Mouse (Mus musculus) intestine, embryonic 14.5 days (tissue): ENCODE data around the gene Cep83. TPM values are rescaled to one million over a fixed set of nuclear protein-coding genes. Genes with fewer than 3 reads are reported as not detected.

Source experiments
- ATAC-seq: fragments of 200-750 bp; cut with Nextera tagmentation; replicated peaks from 2 replicates; pipeline ENCODE4 v1.8.0; 2017; ENCODE audit warnings: low read depth, moderate number of reproducible peaks, moderate TSS enrichment, moderate library complexity; ENCODE audit not compliant: low FRiP score, low TSS enrichment
- DNase-seq: peaks from one replicate; pipeline ENCODE4 v3.0.0-alpha.2; 2018; ENCODE audit warnings: low spot score
- H3K27ac ChIP-seq: fragments of 300-500 bp; sonication (generic); 2 replicates; pipeline ENCODE4 v1.5.1; 2014; ENCODE audit warnings: low read depth, mild to moderate bottlenecking, control low read depth
- H3K27me3 ChIP-seq: fragments of 300-500 bp; sonication (generic); replicated peaks from 2 replicates; pipeline ENCODE4 v1.6.1; 2014; ENCODE audit warnings: low read length, control low read depth; ENCODE audit not compliant: control insufficient read depth, insufficient read depth
- H3K36me3 ChIP-seq: fragments of 300-500 bp; sonication (generic); 2 replicates; pipeline ENCODE4 v1.6.1; 2014; ENCODE audit warnings: low read length, control low read depth; ENCODE audit not compliant: control insufficient read depth, insufficient read depth
- H3K4me1 ChIP-seq: fragments of 300-500 bp; sonication (generic); replicated peaks from 2 replicates; pipeline ENCODE4 v1.6.1; 2014; ENCODE audit warnings: low read length, control low read depth, mixed read lengths; ENCODE audit not compliant: control insufficient read depth, insufficient read depth
- H3K4me2 ChIP-seq: fragments of 300-500 bp; sonication (generic); 2 replicates; pipeline ENCODE4 v1.6.1; 2014; ENCODE audit warnings: low read length
- H3K4me3 ChIP-seq: fragments of 300-500 bp; sonication (generic); 2 replicates; pipeline ENCODE4 v1.5.1; 2014; ENCODE audit warnings: low read depth, low read length, control low read depth, mixed read lengths
- H3K9ac ChIP-seq: fragments of 300-500 bp; sonication (generic); 2 replicates; pipeline ENCODE4 v1.6.1; 2014; ENCODE audit warnings: mild to moderate bottlenecking, low read length
- H3K9me3 ChIP-seq: fragments of 300-500 bp; sonication (generic); 2 replicates; pipeline ENCODE4 v1.6.1; 2016; ENCODE audit warnings: low read length, control low read depth; ENCODE audit not compliant: control insufficient read depth
- WGBS: fragments of 180-500 bp; shearing (Covaris S2); extraction: QIAGEN DNeasy Blood & Tissue Kit; methylation state at CpG from one replicate; pipeline ENCODE4 v1.1.7; 2014; 5-methylcytosine and 5-hydroxymethylcytosine counted together
- polyA plus RNA-seq: library from polyadenylated mRNA; unstranded; fragments of >200 nt; fragmentation: Nextera tagmentation; extraction: Ambion mirVana; gene quantifications from 2 replicates; pipeline ENCODE4 v1.2.1, GENCODE M21; 2014

Cep83 gene
- polyA plus RNA-seq, 1 experiment from 2014 or later = 16.5 TPM

DNA sequence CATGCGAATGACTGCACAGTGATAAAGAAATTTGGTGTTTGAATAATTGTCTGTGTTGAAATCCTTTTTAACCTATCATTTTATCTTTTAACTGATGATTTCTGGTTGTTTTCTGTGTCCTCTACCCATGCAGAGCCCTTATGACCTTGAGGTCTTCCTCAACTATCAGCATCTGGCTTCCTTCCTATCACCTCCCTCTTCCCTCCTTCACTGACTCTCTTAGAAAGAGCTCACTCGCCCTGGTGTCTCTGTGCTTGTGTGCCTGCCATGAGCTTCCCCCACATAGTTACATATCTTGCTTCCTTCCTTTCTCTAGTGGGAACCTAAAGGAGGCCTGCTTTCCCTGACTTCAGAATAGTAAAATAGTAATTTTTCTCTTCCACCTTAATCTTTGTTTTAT is 51.8 kb downstream of the Cep83 start:
- Histone ChIP-seq H3K4me2 (no peak overlapping the region), H3K36me3 (no peaks in the 10 kb centered on the region; the same call in 1 of the 2 replicates), H3K9ac (no peak overlapping the region), H3K4me3 (no peak overlapping the region), H3K27me3 (no peaks in the 10 kb centered on the region), H3K9me3 (no peaks in the 10 kb centered on the region), H3K4me1 (no peaks in the 10 kb centered on the region), H3K27ac (no peak overlapping the region)
- DNase-seq (no peak), ATAC-seq (no peak)
- WGBS = 67% methylated on average over 2 of the region's 2 CpGs

DNA sequence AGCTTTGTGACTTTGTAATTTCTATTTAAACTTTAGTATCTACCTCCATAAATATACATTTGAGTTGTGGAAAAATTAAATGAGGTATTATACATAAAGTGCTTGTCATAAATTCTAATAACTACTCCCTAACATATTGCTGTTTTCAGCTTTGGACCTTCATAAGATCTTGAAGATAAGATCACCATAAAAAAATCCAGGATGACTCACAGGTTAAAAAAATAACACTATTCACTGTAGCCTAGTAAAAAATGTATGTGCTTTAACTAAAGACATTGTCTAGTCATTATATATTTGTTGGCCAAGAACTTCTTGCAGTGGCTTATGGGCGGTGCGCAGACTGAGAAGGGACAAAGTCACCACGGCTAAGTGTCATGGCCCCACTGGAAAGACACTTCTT is 53.0 kb downstream of the Cep83 start:
- no peak overlapping the region for H3K27ac ChIP-seq

GRCm38 (mm10) chr10:94747011-94747410 is 58.6 kb downstream of the Cep83 start:
- no peak for DNase-seq
- H3K27me3 ChIP-seq = no peaks in the 10 kb centered on the region
- ATAC-seq = no peak
- H3K9me3 ChIP-seq = no peaks in the 10 kb centered on the region
- no peaks in the 10 kb centered on the region for H3K4me1 ChIP-seq
- H3K27ac ChIP-seq = no peak overlapping the region
- H3K4me2 ChIP-seq = no peak overlapping the region
- no peak overlapping the region for H3K9ac ChIP-seq
- peaks cover 5% of the 10 kb centered on the region; the same call in 1 of the 2 replicates for H3K36me3 ChIP-seq
- 82% methylated on average over 2 of the region's 2 CpGs for WGBS
- no peak overlapping the region for H3K4me3 ChIP-seq

More for the DNA sequence above, 53.0 kb downstream of the Cep83 start:
- Histone ChIP-seq H3K36me3 (no peaks in the 10 kb centered on the region; the same call in 1 of the 2 replicates), H3K4me3 (no peak overlapping the region), H3K9ac (no peak overlapping the region), H3K27me3 (no peaks in the 10 kb centered on the region), H3K4me2 (no peak overlapping the region), H3K9me3 (no peaks in the 10 kb centered on the region), H3K4me1 (no peaks in the 10 kb centered on the region)
- WGBS = 96% methylated on average over 3 of the region's 3 CpGs
- DNase-seq (no peak), ATAC-seq (no peak)

DNA sequence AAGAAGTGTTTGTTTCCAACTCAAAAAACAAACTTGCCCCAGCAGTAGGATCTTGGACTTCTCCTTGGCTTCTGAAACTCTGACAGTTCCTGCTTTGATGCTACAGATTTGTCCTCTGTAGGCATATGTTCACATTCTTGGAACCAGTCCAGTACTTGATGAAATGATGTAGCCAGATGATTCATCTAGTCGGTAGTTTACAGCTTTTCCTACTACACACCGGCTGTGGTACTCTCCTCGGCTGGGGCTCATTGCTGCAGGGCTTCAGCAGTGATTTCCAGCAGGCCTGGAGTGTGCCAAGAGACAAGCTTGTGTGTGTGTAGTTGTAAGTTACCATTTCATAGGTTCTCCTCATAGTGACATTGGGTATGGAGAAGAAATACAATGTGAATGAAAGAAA is 83.0 kb downstream of the Cep83 start:
- ATAC-seq (no peak), DNase-seq (no peak)
- 23% methylated on average over 3 of the region's 3 CpGs for WGBS
- Histone ChIP-seq H3K36me3 (no peaks in the 10 kb centered on the region), H3K9me3 (no peaks in the 10 kb centered on the region), H3K27ac (no peak overlapping the region), H3K4me2 (no peak overlapping the region), H3K27me3 (no peaks in the 10 kb centered on the region), H3K9ac (no peak overlapping the region), H3K4me1 (no peaks in the 10 kb centered on the region), H3K4me3 (no peak overlapping the region)

GRCm38 (mm10) chr10:94777576-94777975 is 89.1 kb downstream of the Cep83 start:
- Histone ChIP-seq H3K27ac (no peak overlapping the region), H3K36me3 (peaks cover 6% of the 10 kb centered on the region; the same call in 1 of the 2 replicates), H3K9ac (no peak overlapping the region), H3K4me1 (no peaks in the 10 kb centered on the region), H3K4me2 (no peak overlapping the region), H3K9me3 (no peaks in the 10 kb centered on the region), H3K27me3 (no peaks in the 10 kb centered on the region), H3K4me3 (no peak overlapping the region)
- ATAC-seq (no peak), DNase-seq (no peak)
- WGBS = 93% methylated on average over 3 of the region's 3 CpGs

DNA sequence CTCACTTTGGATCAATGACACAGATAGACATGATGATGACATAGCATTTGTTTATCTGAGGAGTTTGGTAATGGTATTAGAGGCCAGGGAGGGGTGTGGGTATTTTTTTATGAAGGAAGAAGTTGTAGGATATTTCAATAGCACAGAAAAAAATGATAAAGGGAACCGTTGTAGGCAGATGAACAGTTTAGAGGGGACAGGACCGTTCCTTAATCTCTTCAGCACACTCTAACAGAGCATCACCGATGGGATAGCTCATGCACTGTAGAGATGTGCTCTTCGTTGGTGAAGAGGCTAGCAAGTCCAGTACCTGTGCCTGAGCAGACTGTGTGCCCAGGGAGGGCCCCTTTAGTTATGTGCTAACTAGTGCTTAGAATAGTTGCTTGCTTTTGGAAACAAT is 90.9 kb downstream of the Cep83 start:
- no peaks in the 10 kb centered on the region for H3K4me1 ChIP-seq
- H3K9ac ChIP-seq = no peak overlapping the region
- H3K4me2 ChIP-seq = no peak overlapping the region
- no peak overlapping the region for H3K4me3 ChIP-seq
- H3K27ac ChIP-seq = no peak overlapping the region
- no peaks in the 10 kb centered on the region for H3K27me3 ChIP-seq
- 92% methylated on average over 4 of the region's 4 CpGs for WGBS
- ATAC-seq (no peak), DNase-seq (no peak)
- H3K36me3 ChIP-seq = peaks cover 6% of the 10 kb centered on the region; the same call in 1 of the 2 replicates
- no peaks in the 10 kb centered on the region for H3K9me3 ChIP-seq

DNA sequence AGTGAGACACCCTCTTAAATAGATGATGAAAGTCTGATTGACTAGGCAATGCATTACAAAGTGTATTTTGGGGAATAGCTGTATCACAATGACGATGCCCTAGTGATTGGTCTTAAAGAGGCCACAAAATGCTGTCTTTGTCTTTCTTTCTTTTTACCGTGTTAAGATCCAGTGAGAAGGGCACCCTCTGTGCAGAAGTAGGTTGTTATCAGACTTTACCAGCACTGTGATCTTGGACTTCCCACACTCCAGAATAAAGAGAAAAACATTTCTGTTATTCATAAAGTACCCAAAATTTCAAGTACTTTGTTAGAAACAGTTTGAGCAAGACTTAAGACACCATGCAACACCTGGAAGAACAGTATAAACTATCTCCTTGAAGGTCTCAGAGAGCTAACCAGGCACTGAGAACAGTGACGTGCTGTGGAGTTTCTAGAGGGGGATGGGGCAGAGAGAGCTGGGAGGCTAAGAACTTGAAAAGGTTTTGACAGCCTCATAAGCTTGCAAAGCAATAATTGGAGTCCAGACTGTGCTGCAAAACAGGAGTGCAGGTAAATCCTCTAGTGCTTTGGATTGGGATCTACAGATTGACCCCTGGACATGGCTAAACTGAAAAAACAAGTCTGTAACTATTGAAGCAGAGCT is 92.3 kb downstream of the Cep83 start:
- Histone ChIP-seq H3K4me2 (no peak overlapping the region), H3K27ac (no peak overlapping the region), H3K9ac (no peak overlapping the region), H3K4me3 (no peak overlapping the region), H3K27me3 (no peaks in the 10 kb centered on the region), H3K9me3 (no peaks in the 10 kb centered on the region), H3K4me1 (no peaks in the 10 kb centered on the region), H3K36me3 (peaks cover 6% of the 10 kb centered on the region; the same call in 1 of the 2 replicates)
- ATAC-seq (no peak), DNase-seq (no peak)
- 79% methylated on average over 3 of the region's 3 CpGs for WGBS

DNA sequence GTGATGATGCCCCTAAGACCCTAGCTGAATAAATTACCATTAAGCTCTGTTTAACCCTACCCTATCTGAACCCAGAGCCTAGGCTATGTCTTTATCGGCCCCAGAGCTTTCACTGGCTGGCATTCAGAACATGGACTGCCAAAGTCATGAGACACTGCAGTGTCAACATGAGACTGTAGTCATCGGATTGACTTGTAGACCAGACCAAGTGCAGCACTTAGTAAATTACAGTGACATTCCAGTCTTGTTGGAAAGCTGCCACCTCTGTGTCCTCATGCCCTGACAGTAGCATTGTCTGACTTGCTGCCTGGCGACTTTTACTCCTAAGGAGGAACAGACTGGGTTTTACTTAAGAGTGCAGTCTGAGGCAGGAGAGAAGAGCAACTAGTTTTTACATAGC is 100.8 kb downstream of the Cep83 start:
- Histone ChIP-seq H3K4me3 (no peak overlapping the region), H3K9ac (no peak overlapping the region), H3K27ac (no peak overlapping the region), H3K4me1 (no peaks in the 10 kb centered on the region), H3K36me3 (peaks cover 10% of the 10 kb centered on the region), H3K4me2 (no peak overlapping the region), H3K9me3 (no peaks in the 10 kb centered on the region), H3K27me3 (no peaks in the 10 kb centered on the region)
- DNase-seq = no peak
- 77% methylated on average over 3 of the region's 3 CpGs for WGBS
- no peak for ATAC-seq

GRCm38 (mm10) chr10:94793914-94794313 is 105.5 kb downstream of the Cep83 start:
- WGBS = 88% methylated on average over 3 of the region's 3 CpGs
- Histone ChIP-seq H3K9ac (no peak overlapping the region), H3K27ac (no peak overlapping the region), H3K9me3 (no peaks in the 10 kb centered on the region), H3K4me1 (no peaks in the 10 kb centered on the region), H3K36me3 (peaks cover 5% of the 10 kb centered on the region; the same call in 1 of the 2 replicates), H3K4me2 (no peak overlapping the region), H3K27me3 (no peaks in the 10 kb centered on the region), H3K4me3 (no peak overlapping the region)
- DNase-seq (no peak), ATAC-seq (no peak)
